Mouse (Mus musculus) ES-E14 (cell line): Measurements from ENCODE around the gene Prkar2b.

ENCODE experiments used
- CHD2 ChIP-seq: IDR thresholded peaks from 2 replicates; pipeline ENCODE4 v1.6.1; 2014; ENCODE audit warnings: mild to moderate bottlenecking, low read depth, low read length, inconsistent platforms
- HCFC1 ChIP-seq: IDR thresholded peaks from 2 replicates; pipeline ENCODE4 v1.6.1; 2012; ENCODE audit warnings: low read length, inconsistent platforms, borderline replicate concordance; ENCODE audit not compliant: insufficient read depth
- MAFK ChIP-seq: IDR thresholded peaks from 2 replicates; pipeline ENCODE4 v1.6.1; 2014; ENCODE audit warnings: mild to moderate bottlenecking, low read depth, low read length, inconsistent platforms; ENCODE audit not compliant: insufficient read depth
- ZNF384 ChIP-seq: IDR thresholded peaks from 2 replicates; pipeline ENCODE4 v1.6.1; 2012; ENCODE audit warnings: low read depth, low read length, inconsistent platforms

GRCm38 (mm10) chr12:31986463-31986862 lies 74.6 kb downstream of the Prkar2b start:
- TF ChIP-seq HCFC1: no peak
- TF ChIP-seq MAFK: no peak
- no peak for TF ChIP-seq CHD2
- TF ChIP-seq ZNF384: no peak
